8 mouse cellular contexts compared by ENCODE assay signal in the genomic region with DNA sequence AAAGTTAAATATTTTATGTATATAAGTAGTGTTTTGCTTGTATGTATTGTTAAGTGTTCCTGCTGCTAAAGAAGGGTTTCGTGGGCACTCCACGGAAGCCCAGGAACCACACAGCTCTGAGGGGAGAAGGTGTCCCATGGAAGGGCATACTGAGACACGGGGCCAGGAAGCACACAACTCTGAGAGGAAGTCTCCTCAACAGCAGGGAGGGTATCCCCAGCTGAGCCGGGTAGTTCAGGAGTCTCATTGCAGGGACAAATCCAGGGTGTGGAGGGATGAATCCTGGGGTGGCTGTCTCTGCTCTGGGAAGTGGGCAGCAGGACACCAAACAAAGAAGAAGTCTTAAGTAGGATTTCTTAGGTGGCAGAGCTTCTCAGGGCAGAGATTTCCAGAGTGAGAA. TPM values are rescaled to one million over a fixed set of nuclear protein-coding genes. Genes with fewer than 3 reads are reported as not detected.
DNase-seq lines count a peak whose midpoint lies in the region; ATAC-seq and TF ChIP-seq lines count a peak whose summit lies in the region.

No protein-coding gene starts in this region.

- H3K4me3 ChIP-seq in C2C12 (ENCODE audit: insufficient read depth, poor library complexity, severe bottlenecking), result peak overlapping the region; percentile 71
- H3K4me3 ChIP-seq in embryonic facial prominence, embryonic 15.5 days (replicated peaks), result peak overlapping the region; percentile 88
- peak overlapping the region; percentile 93 for H3K4me3 ChIP-seq in limb, embryonic 13.5 days
- peak overlapping the region; percentile 92 for H3K4me3 ChIP-seq in stomach, embryonic 14.5 days (ENCODE audit: low read depth, low read length)

- H3K4me2 ChIP-seq in embryonic facial prominence, embryonic 15.5 days (replicated peaks), result peak overlapping the region; percentile 71
- peak overlapping the region; percentile 95 for H3K4me2 ChIP-seq in limb, embryonic 13.5 days (replicated peaks)
- H3K4me2 ChIP-seq in stomach, embryonic 14.5 days (replicated peaks; ENCODE audit: low read depth, low read length), result peak overlapping the region; percentile 89

- peak overlapping the region; percentile 55 for H3ac ChIP-seq in C2C12 (ENCODE audit: control insufficient read depth, insufficient read length, low read depth)

- no peak for ATAC-seq in embryonic facial prominence, embryonic 15.5 days (ENCODE audit: insufficient number of reproducible peaks, low FRiP score, low TSS enrichment, low read depth)
- ATAC-seq in limb, embryonic 13.5 days (ENCODE audit: low FRiP score, low read depth), result no peak
- ATAC-seq in stomach, embryonic 14.5 days (ENCODE audit: insufficient number of reproducible peaks, insufficient read depth, low FRiP score, low read depth), result no peak

- peak; percentile 11 for DNase-seq in embryo, embryonic 10 days (ENCODE audit: low spot score)
- no peak for DNase-seq in embryo, embryonic 10.5 days (ENCODE audit: low spot score)
- no peak for DNase-seq in ovary, adult 18-20 months (ENCODE audit: low spot score)
- DNase-seq in gastrocnemius, postnatal 25 days, result no peak

- peak overlapping the region; percentile 94; the same call in 1 of the 2 replicates for H3K27ac ChIP-seq in embryonic facial prominence, embryonic 15.5 days (replicated peaks)
- H3K27ac ChIP-seq in limb, embryonic 13.5 days, result no peak overlapping the region; the same call in 1 of the 2 replicates
- H3K27ac ChIP-seq in stomach, embryonic 14.5 days (ENCODE audit: low read length), result no peak overlapping the region

- H3K36me3 ChIP-seq in C2C12 (ENCODE audit: control insufficient read depth, insufficient read depth), result no peaks in the 10 kb centered on the region
- H3K36me3 ChIP-seq in embryonic facial prominence, embryonic 15.5 days, result peaks cover 9% of the 10 kb centered on the region; the same call in 1 of the 2 replicates
- peaks cover 14% of the 10 kb centered on the region for H3K36me3 ChIP-seq in limb, embryonic 13.5 days
- 0 out of 2 replicates have a peak, but pooled peaks cover 3% of the 10 kb centered on the region for H3K36me3 ChIP-seq in stomach, embryonic 14.5 days (ENCODE audit: control insufficient read depth, insufficient read depth, low read length)

- H3K9me3 ChIP-seq in embryonic facial prominence, embryonic 15.5 days (replicated peaks), result no peaks in the 10 kb centered on the region
- no peaks in the 10 kb centered on the region for H3K9me3 ChIP-seq in limb, embryonic 13.5 days
- no peaks in the 10 kb centered on the region for H3K9me3 ChIP-seq in stomach, embryonic 14.5 days (ENCODE audit: control insufficient read depth, low read depth, low read length)

- peaks cover 15% of the 10 kb centered on the region for H3K4me1 ChIP-seq in embryonic facial prominence, embryonic 15.5 days
- peaks cover 20% of the 10 kb centered on the region for H3K4me1 ChIP-seq in limb, embryonic 13.5 days
- peaks cover 13% of the 10 kb centered on the region; the same call in 1 of the 2 replicates for H3K4me1 ChIP-seq in stomach, embryonic 14.5 days (ENCODE audit: control insufficient read depth, insufficient read depth, low read length)

- no peak for TF ChIP-seq CTCF in C2C12 (IDR thresholded peaks at IDR 0.05; ENCODE audit: control insufficient read depth, insufficient read depth, insufficient read length)

- peaks cover 48% of the 10 kb centered on the region for H3K79me3 ChIP-seq in C2C12 (ENCODE audit: low read depth)

- peaks cover 54% of the 10 kb centered on the region for H3K79me2 ChIP-seq in C2C12 (ENCODE audit: control insufficient read depth, insufficient read depth)

- H3K9ac ChIP-seq in embryonic facial prominence, embryonic 15.5 days, result peak overlapping the region; percentile 89
- H3K9ac ChIP-seq in limb, embryonic 13.5 days, result peak overlapping the region; percentile 91
- H3K9ac ChIP-seq in stomach, embryonic 14.5 days (replicated peaks; ENCODE audit: low read depth, low read length), result peak overlapping the region; percentile 81

- H3K27me3 ChIP-seq in C2C12 (ENCODE audit: control insufficient read depth, insufficient read depth, insufficient read length), result no peaks in the 10 kb centered on the region
- H3K27me3 ChIP-seq in embryonic facial prominence, embryonic 15.5 days, result no peaks in the 10 kb centered on the region
- H3K27me3 ChIP-seq in limb, embryonic 13.5 days, result no peaks in the 10 kb centered on the region
- H3K27me3 ChIP-seq in stomach, embryonic 14.5 days (ENCODE audit: control insufficient read depth, insufficient read depth, low read length), result no peaks in the 10 kb centered on the region

- WGBS in embryonic facial prominence, embryonic 15.5 days, result 17% methylated on average over 4 of the region's 4 CpGs
- 17% methylated on average over 4 of the region's 4 CpGs for WGBS in limb, embryonic 13.5 days
- WGBS in stomach, embryonic 14.5 days, result 11% methylated on average over 4 of the region's 4 CpGs

TF ChIP-seq in C2C12, 6 proteins besides CTCF, POLR2A, EP300 and RAD21:
- no peak for TF ChIP-seq MYOD1 (IDR thresholded peaks at IDR 0.05; ENCODE audit: control insufficient read depth, insufficient read length, low read depth)
- TF ChIP-seq MAX (IDR thresholded peaks at IDR 0.05), result no peak
- TF ChIP-seq USF1 (IDR thresholded peaks at IDR 0.05; ENCODE audit: low read depth), result no peak
- TF ChIP-seq FOSL1 (IDR thresholded peaks at IDR 0.05; ENCODE audit: insufficient read depth, low read length, poor library complexity, severe bottlenecking), result no peak
- TF ChIP-seq MYOG (IDR thresholded peaks at IDR 0.05; ENCODE audit: control insufficient read depth, extremely low read depth, insufficient read length), result no peak
- TF ChIP-seq CEBPB (IDR thresholded peaks at IDR 0.05; ENCODE audit: low read depth), result no peak

RNA-seq across cellular contexts. Expression of gene Dynlrb1, which starts 0.9 kb away (rescaled TPM):
- polyA plus RNA-seq in C2C12 (2012; fragmentation: generic; extraction: Trizol), result 350 TPM
- 477 and 481 TPM in 2 replicates for polyA plus RNA-seq in embryonic facial prominence, embryonic 15.5 days (2015; fragmentation: Nextera tagmentation; extraction: Ambion mirVana)
- 484 and 488 TPM in 2 replicates for polyA plus RNA-seq in limb, embryonic 13.5 days (2015; fragmentation: Nextera tagmentation; extraction: Ambion mirVana)
- 417 and 449 TPM in 2 replicates for polyA plus RNA-seq in stomach, embryonic 14.5 days (2014; fragmentation: Nextera tagmentation; extraction: Ambion mirVana)
- total RNA-seq in gastrocnemius, postnatal 25 days (2021), result 100 to 1,000 TPM in 1 of 2 experiments, 10 to 100 TPM in 1; 94.6 to 115 TPM

RNA-seq across cellular contexts. Expression of gene Map1lc3a, which starts 38.8 kb away (rescaled TPM):
- 63.1 TPM for polyA plus RNA-seq in C2C12 (2012; fragmentation: generic; extraction: Trizol)
- 270 and 276 TPM in 2 replicates for polyA plus RNA-seq in embryonic facial prominence, embryonic 15.5 days (2015; fragmentation: Nextera tagmentation; extraction: Ambion mirVana)
- polyA plus RNA-seq in limb, embryonic 13.5 days (2015; fragmentation: Nextera tagmentation; extraction: Ambion mirVana), result 213 and 216 TPM in 2 replicates
- polyA plus RNA-seq in stomach, embryonic 14.5 days (2014; fragmentation: Nextera tagmentation; extraction: Ambion mirVana), result 211 and 225 TPM in 2 replicates
- 100 to 1,000 TPM; 243 to 291 TPM for total RNA-seq in gastrocnemius, postnatal 25 days (2021)
